9 mouse cellular contexts compared by ENCODE assay signal in genomic region chr3:131137119-131137781, GRCm38 (mm10). TPM values are rescaled to one million over a fixed set of nuclear protein-coding genes. Genes with fewer than 3 reads are reported as not detected.
DNase-seq lines count a peak whose midpoint lies in the region; ATAC-seq lines count a peak whose summit lies in the region.
"Had no signal": no experiment of that assay in that cellular context is flagged by ENCODE, and none has a peak within 500 bp of the region (broad histone marks: within the 10 kb centered on the region; RNA-seq: fewer than 3 reads in every experiment).

No protein-coding gene starts in this region.

- H3K9me3 ChIP-seq in midbrain, embryonic 14.5 days (ENCODE audit: control insufficient read depth, low read length), result no peaks in the 10 kb centered on the region
- H3K9me3 ChIP-seq: intestine, embryonic 15.5 days had no signal

- peak overlapping the region; percentile 50 for H3K4me2 ChIP-seq in midbrain, embryonic 14.5 days (ENCODE audit: low read length)
- H3K4me2 ChIP-seq: intestine, embryonic 15.5 days had no signal

- peak overlapping the region; percentile 76 for H3K27ac ChIP-seq in midbrain, embryonic 14.5 days (replicated peaks; ENCODE audit: low read depth, low read length)
- H3K27ac ChIP-seq: intestine, embryonic 15.5 days had no signal

- peak overlapping the region; percentile 12 for H3K4me3 ChIP-seq in midbrain, embryonic 14.5 days (replicated peaks; ENCODE audit: low read depth, low read length)
- H3K4me3 ChIP-seq: intestine, embryonic 15.5 days had no signal

- WGBS in midbrain, embryonic 14.5 days, result 5% methylated on average over 18 of the region's 18 CpGs

- peaks cover 60% of the 10 kb centered on the region for H3K4me1 ChIP-seq in midbrain, embryonic 14.5 days (ENCODE audit: control insufficient read depth, insufficient read depth, low read length)

- peak; percentile 83 for ATAC-seq in midbrain, embryonic 14.5 days (ENCODE audit: low FRiP score, low TSS enrichment)
- ATAC-seq: intestine, embryonic 15.5 days had no signal

- H3K9ac ChIP-seq in midbrain, embryonic 14.5 days (replicated peaks; ENCODE audit: low read length), result peak overlapping the region; percentile 27; the same call in 1 of the 2 replicates
- H3K9ac ChIP-seq: intestine, embryonic 15.5 days had no signal

- intact Hi-C loops in gastrocnemius, postnatal 14 days (cut with DNase I; ENCODE audit: low total_unique reads), result no loop called here

- peak; percentile 82 for DNase-seq in embryo, embryonic 10 days (ENCODE audit: low spot score)
- no peak for DNase-seq in embryo, embryonic 9.5 days (ENCODE audit: extremely low spot score)
- DNase-seq in adrenal gland, postnatal 25 days, result peak; percentile 21
- peak; percentile 83 for DNase-seq in forelimb bud, embryonic 11.5 days (ENCODE audit: low read depth, low spot score)
- peak; percentile 91 for DNase-seq in midbrain, embryonic 14.5 days
- DNase-seq in urinary bladder, postnatal 25 days (ENCODE audit: low spot score), result no peak
- DNase-seq in layer of hippocampus, adult 8-10 months (ENCODE audit: low spot score in 2 of 2), result no peak
- no peak for DNase-seq in gastrocnemius, postnatal 14 days

- no peaks in the 10 kb centered on the region for H3K27me3 ChIP-seq in midbrain, embryonic 14.5 days (ENCODE audit: control insufficient read depth, insufficient read depth, low read length)
- H3K27me3 ChIP-seq: intestine, embryonic 15.5 days had no signal

- no peaks in the 10 kb centered on the region for H3K36me3 ChIP-seq in midbrain, embryonic 14.5 days (ENCODE audit: control insufficient read depth, insufficient read depth, low read length)
- H3K36me3 ChIP-seq: intestine, embryonic 15.5 days had no signal

RNA-seq across cellular contexts. Expression of gene Lef1, which starts 27.0 kb away (rescaled TPM):
- 13.3 and 15.7 TPM in 2 replicates for total RNA-seq in adrenal gland, postnatal 25 days (2021)
- 75.4 and 93.8 TPM in 2 replicates for polyA plus RNA-seq in midbrain, embryonic 14.5 days (2014; fragmentation: Nextera tagmentation; extraction: Ambion mirVana)
- 10 to 100 TPM in 1 of 4 experiments, 1 to 10 TPM in 3; 6.0 to 10.8 (median 6.5) TPM for total RNA-seq in layer of hippocampus, adult 8-10 months (2022)
- under 1 TPM; 0.16 to 0.41 TPM for total RNA-seq in gastrocnemius, postnatal 14 days (2021)

Comparison
In these comparisons a context has a peak if more than half of its experiments do, and no peak if none do; other contexts are left out.
1. DNase-seq: peak in embryo, embryonic 10 days (single experiment), adrenal gland, postnatal 25 days (single experiment), forelimb bud, embryonic 11.5 days (single experiment) and midbrain, embryonic 14.5 days (single experiment); none in embryo, embryonic 9.5 days (single experiment), urinary bladder, postnatal 25 days (single experiment), layer of hippocampus, adult 8-10 months (0 of 2) and gastrocnemius, postnatal 14 days (single experiment).
2. RNA of gene Lef1, which starts 27.0 kb away (total RNA-seq): 13.3 to 15.7 TPM in adrenal gland, postnatal 25 days and 6.0 to 10.8 TPM in layer of hippocampus, adult 8-10 months; 0.16 to 0.41 TPM in gastrocnemius, postnatal 14 days; every median in the first group is over 4 times any median in the second.